Mouse (Mus musculus) MEL (cell line): ENCODE measurements around the gene Frmd4a. TPM values are rescaled to one million over a fixed set of nuclear protein-coding genes. Genes with fewer than 3 reads are reported as not detected.

ENCODE experiments used
- DNase-seq: peaks from one replicate; pipeline ENCODE4 v3.0.0; 2011; ENCODE audit warnings: low read depth, low spot score
- H3K27ac ChIP-seq: 2 replicates; pipeline ENCODE4 v1.5.1; 2012; ENCODE audit warnings: low read depth, mild to moderate bottlenecking, control low read depth, low read length, moderate library complexity; ENCODE audit not compliant: control insufficient read depth
- H3K27me3 ChIP-seq, 2 experiments: fragments of 150-350 bp in 1 of 2; sonication (generic) in 1 of 2; 2 replicates each; pipeline ENCODE4 v1.6.1; 2012; ENCODE audit warnings: low read length in 2 of 2, mild to moderate bottlenecking in 2 of 2, improper control_type of control experiment in 1 of 2, moderate library complexity in 1 of 2; ENCODE audit not compliant: insufficient read depth in 2 of 2, control insufficient read depth in 1 of 2
- H3K36me3 ChIP-seq, 2 experiments: 2 replicates each; pipeline ENCODE4 v1.6.1; 2012 to 2014; ENCODE audit warnings: low read length in 2 of 2, improper control_type of control experiment in 1 of 2, inconsistent platforms in 1 of 2, mild to moderate bottlenecking in 1 of 2; ENCODE audit not compliant: insufficient read depth in 2 of 2, control insufficient read depth in 1 of 2
- H3K4me1 ChIP-seq, 2 experiments: fragments of 150-350 bp in 1 of 2; sonication (generic) in 1 of 2; 2 replicates each; pipeline ENCODE4 v1.6.1; 2012; ENCODE audit warnings: low read length in 2 of 2, improper control_type of control experiment in 1 of 2, mild to moderate bottlenecking in 1 of 2; ENCODE audit not compliant: insufficient read depth in 2 of 2, control insufficient read depth in 1 of 2
- H3K4me3 ChIP-seq, 2 experiments: fragments of 150-350 bp in 1 of 2; sonication (generic) in 1 of 2; 2 replicates each; pipeline ENCODE4 v1.5.1; 2012; ENCODE audit warnings: low read depth in 2 of 2, low read length in 2 of 2, mild to moderate bottlenecking in 2 of 2, moderate library complexity in 2 of 2, control low read depth in 1 of 2, improper control_type of control experiment in 1 of 2; ENCODE audit not compliant: control insufficient read depth in 1 of 2, insufficient read depth in 1 of 2
- H3K79me2 ChIP-seq: 2 replicates; pipeline ENCODE4 v1.6.1; 2012; ENCODE audit warnings: mild to moderate bottlenecking, low read length, moderate library complexity; ENCODE audit not compliant: control insufficient read depth, poor library complexity, insufficient read depth
- H3K9ac ChIP-seq: 2 replicates; pipeline ENCODE4 v1.6.1; 2012; ENCODE audit warnings: low read depth, mild to moderate bottlenecking, control low read depth, low read length, moderate library complexity; ENCODE audit not compliant: control insufficient read depth, poor library complexity, severe bottlenecking
- H3K9me3 ChIP-seq: fragments of 150-350 bp; sonication (generic); replicated peaks from 2 replicates; pipeline ENCODE4 v1.6.1; 2012; ENCODE audit warnings: mild to moderate bottlenecking, low read length, improper control_type of control experiment, moderate library complexity; ENCODE audit not compliant: insufficient read depth
- CHD2 ChIP-seq: IDR thresholded peaks from 2 replicates; pipeline ENCODE4 v1.6.1; 2011; ENCODE audit warnings: low read length, improper control_type of control experiment
- E2F4 ChIP-seq: IDR thresholded peaks from 2 replicates; pipeline ENCODE4 v1.6.1; 2011; ENCODE audit warnings: low read depth, low read length, improper control_type of control experiment, borderline replicate concordance
- GABPA ChIP-seq: IDR thresholded peaks from 2 replicates; pipeline ENCODE4 v1.6.1; 2012; ENCODE audit warnings: low read depth, mild to moderate bottlenecking, inconsistent platforms, low read length, improper control_type of control experiment, moderate library complexity
- GATA1 ChIP-seq: IDR thresholded peaks from 2 replicates; pipeline ENCODE4 v1.6.1; 2011; ENCODE audit warnings: low read depth, low read length, improper control_type of control experiment
- HCFC1 ChIP-seq: IDR thresholded peaks from 2 replicates; pipeline ENCODE4 v1.6.1; 2012; ENCODE audit warnings: low read depth, mild to moderate bottlenecking, inconsistent platforms, low read length, improper control_type of control experiment, moderate library complexity
- MAX ChIP-seq: IDR thresholded peaks from 2 replicates; pipeline ENCODE4 v1.6.1; 2011; ENCODE audit warnings: low read length, improper control_type of control experiment
- MEF2A ChIP-seq: IDR thresholded peaks from 2 replicates; pipeline ENCODE4 v1.6.1; 2014; ENCODE audit warnings: low read depth, mild to moderate bottlenecking, inconsistent platforms, low read length, improper control_type of control experiment; ENCODE audit not compliant: poor library complexity, insufficient replicate concordance, severe bottlenecking; ENCODE audit errors: extremely low read depth
- NELFE ChIP-seq: IDR thresholded peaks from 2 replicates; pipeline ENCODE4 v1.6.1; 2011; ENCODE audit warnings: low read depth, low read length, improper control_type of control experiment
- POLR2AphosphoS2 ChIP-seq: IDR thresholded peaks from 2 replicates; pipeline ENCODE4 v1.6.1; 2011; ENCODE audit warnings: low read length, improper control_type of control experiment
- RCOR1 ChIP-seq: IDR thresholded peaks from 2 replicates; pipeline ENCODE4 v1.6.1; 2012; ENCODE audit warnings: low read depth, mild to moderate bottlenecking, inconsistent platforms, low read length, improper control_type of control experiment
- SMC3 ChIP-seq: IDR thresholded peaks from 2 replicates; pipeline ENCODE4 v1.6.1; 2011; ENCODE audit warnings: low read depth, low read length, improper control_type of control experiment
- UBTF ChIP-seq: IDR thresholded peaks from 2 replicates; pipeline ENCODE4 v1.6.1; 2012; ENCODE audit warnings: low read depth, mild to moderate bottlenecking, inconsistent platforms, low read length, improper control_type of control experiment, moderate library complexity, borderline replicate concordance; ENCODE audit not compliant: insufficient read depth
- USF2 ChIP-seq, 2 experiments: IDR thresholded peaks; 2 replicates each; pipeline ENCODE4 v1.6.1; 2011 to 2012; ENCODE audit warnings: improper control_type of control experiment in 2 of 2, low read length in 2 of 2, borderline replicate concordance in 1 of 2, inconsistent platforms in 1 of 2, low read depth in 1 of 2, mild to moderate bottlenecking in 1 of 2; ENCODE audit not compliant: insufficient read depth in 1 of 2
- ZMIZ1 ChIP-seq: IDR thresholded peaks from 2 replicates; pipeline ENCODE4 v1.6.1; 2012; ENCODE audit warnings: low read depth, mild to moderate bottlenecking, inconsistent platforms, low read length, improper control_type of control experiment, moderate library complexity
- polyA plus RNA-seq, 2 experiments: library from polyadenylated mRNA; stranded (reverse) in 1 of 2; unstranded in 1 of 2; fragments of >175 nt in 1 of 2; fragments of >200 nt in 1 of 2; gene quantifications; 2 replicates each; pipeline versions ENCODE4 v1.2.1 to v1.2.4; 2012; ENCODE audit warnings: low replicate concordance in 2 of 2, low read depth in 1 of 2; ENCODE audit not compliant: insufficient read length in 2 of 2, insufficient read depth in 1 of 2, missing spikeins in 1 of 2
- total RNA-seq: library from RNA; depleted of rRNA; stranded (reverse); fragments of 300-350 nt; gene quantifications from 2 replicates; pipeline ENCODE4 v1.2.3, GENCODE M21; 2012

Frmd4a gene
- total and polyA plus RNA-seq, 3 experiments = 6.4 to 14.4 TPM; not detected in 1

DNA sequence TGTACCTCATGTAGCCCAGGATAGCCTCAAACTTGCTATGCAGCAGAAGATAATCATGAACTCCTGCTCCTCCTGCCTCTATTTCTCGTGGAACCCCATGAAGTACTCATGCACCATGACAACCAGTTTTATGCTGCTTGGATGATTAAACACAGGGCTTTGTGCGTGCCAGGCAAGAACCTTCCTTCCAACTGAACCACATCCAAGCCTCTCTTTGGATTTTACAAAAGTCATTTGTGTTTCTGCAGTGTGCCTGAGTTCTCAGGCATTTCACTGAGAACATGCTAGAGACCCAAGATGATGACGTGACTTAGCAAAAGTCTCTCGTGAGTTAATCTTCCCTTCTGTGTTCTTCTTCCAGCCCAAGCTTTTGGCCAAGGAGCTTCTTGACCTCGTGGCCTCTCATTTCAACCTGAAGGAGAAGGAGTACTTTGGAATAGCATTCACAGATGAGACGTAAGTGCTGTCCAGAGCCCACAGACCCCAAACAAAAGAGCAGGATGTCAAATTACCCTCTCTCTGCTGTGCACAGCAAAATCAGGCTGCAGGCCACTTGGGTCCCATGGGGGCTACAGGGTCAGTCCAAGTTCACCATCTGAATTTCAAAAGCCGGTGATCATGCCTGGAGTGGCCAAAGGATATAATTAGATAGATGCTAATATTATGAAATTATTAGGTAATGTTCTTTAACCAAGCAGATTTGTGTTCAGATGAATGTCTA is 455.4 kb downstream of the Frmd4a start:
- H3K4me3 ChIP-seq = no peak overlapping the region
- DNase-seq = no peak
- TF ChIP-seq MAX (no peak), GABPA (no peak), USF2 (IDR thresholded peaks at IDR 0.05; ENCODE audit: borderline replicate concordance in 1 of 2, insufficient read depth in 1 of 2, low read depth in 1 of 2, low read length in 2 of 2) (no peak), HCFC1 (no peak), E2F4 (no peak), POLR2AphosphoS2 (no peak), SMC3 (no peak), UBTF (no peak), MEF2A (no peak), ZMIZ1 (no peak), NELFE (no peak)
- peaks cover 0 to 3% of the 10 kb centered on the region in 2 experiments; a peak in 1 of 4 replicates for H3K4me1 ChIP-seq
- H3K27ac ChIP-seq = no peak overlapping the region
- no peaks in the 10 kb centered on the region for H3K79me2 ChIP-seq
- no peaks in the 10 kb centered on the region; a peak in 1 of 4 replicates for H3K27me3 ChIP-seq
- no peak overlapping the region for H3K9ac ChIP-seq
- no peaks in the 10 kb centered on the region for H3K9me3 ChIP-seq
- H3K36me3 ChIP-seq = peaks cover 0 to 2% of the 10 kb centered on the region in 2 experiments; a peak in 1 of 4 replicates

DNA sequence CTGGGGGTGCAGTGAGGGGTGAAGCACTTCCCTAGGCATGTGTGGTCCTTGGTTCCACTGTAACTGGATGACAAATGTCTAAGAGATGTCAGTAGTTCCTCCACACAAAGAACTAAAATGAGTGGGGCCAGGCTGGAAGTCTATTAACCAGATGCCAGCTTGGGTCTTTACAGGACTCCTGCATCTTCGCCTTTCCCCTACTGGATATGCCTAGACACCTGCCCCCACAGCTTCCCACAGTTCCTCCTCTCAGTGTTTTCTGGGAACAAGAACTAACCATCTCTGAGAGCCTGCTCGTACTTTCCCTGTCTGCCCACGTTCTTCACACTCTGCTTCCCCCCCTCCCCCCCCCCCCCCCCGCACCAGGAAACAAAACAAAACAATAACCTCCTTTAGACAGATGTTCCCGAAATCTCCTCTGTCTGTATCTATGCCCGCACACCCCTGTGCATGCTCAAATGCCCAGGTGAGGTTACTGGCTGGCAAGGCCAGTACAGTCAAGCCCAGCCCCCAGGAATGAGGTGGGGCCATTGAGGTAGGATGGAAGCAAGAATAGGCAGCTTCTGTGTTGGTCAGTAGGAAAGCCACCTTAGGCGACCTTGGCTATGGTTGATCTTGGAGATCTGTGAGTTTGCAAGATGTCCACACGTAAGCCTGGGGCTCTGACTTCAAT is 456.5 kb downstream of the Frmd4a start:
- Histone ChIP-seq H3K27ac (no peak overlapping the region), H3K36me3 (peaks cover 0 to 2% of the 10 kb centered on the region in 2 experiments; a peak in 1 of 4 replicates), H3K4me3 (no peak overlapping the region), H3K4me1 (peaks cover 0 to 3% of the 10 kb centered on the region in 2 experiments; a peak in 1 of 4 replicates), H3K9ac (no peak overlapping the region), H3K79me2 (no peaks in the 10 kb centered on the region), H3K9me3 (no peaks in the 10 kb centered on the region), H3K27me3 (no peaks in the 10 kb centered on the region; a peak in 1 of 4 replicates)
- no peak for DNase-seq
- TF ChIP-seq RCOR1 = no peak
- TF ChIP-seq GATA1 = 0 out of 2 replicates have a peak, but pooled peaks have one; percentile 0
- no peak for TF ChIP-seq CHD2
- no peak for TF ChIP-seq GABPA
